Mouse (Mus musculus): Measurements from ENCODE around the gene Dennd4b. TPM values are rescaled to one million over a fixed set of nuclear protein-coding genes. Genes with fewer than 3 reads are reported as not detected.
A peak's percentile ranks its signal among the peaks of the same experiment; 100 is the strongest.

Dennd4b gene
- total and polyA plus RNA-seq, 3 experiments: 15.2 to 73.7 (median 42.3) TPM

DNA sequence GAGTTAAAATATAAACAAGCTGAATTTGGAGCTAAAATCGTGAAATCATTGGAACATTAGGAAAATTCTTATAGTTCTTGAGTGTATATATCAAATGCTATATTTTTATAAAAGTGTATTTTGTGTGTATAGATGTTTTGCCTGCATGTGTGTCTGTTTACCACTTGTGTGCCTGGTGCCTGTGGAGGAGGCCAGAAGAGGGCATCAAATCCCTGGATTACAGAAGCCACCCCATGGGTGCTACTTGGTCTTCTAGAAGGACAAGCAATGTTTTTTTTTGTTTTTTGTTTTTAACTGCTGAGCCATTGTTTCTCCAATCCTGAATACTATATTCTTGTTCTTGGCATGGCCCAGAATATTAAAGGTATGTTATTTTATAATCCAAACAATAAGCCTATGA lies 25.6 kb downstream of the Dennd4b start:
- H3K36me3 ChIP-seq (replicated peaks): peaks cover 8% of the 10 kb centered on the region
- no peak overlapping the region for H3K4me3 ChIP-seq (ENCODE audit: low read depth, low read length)
- DNase-seq (ENCODE audit: low spot score) (no peak), ATAC-seq (ENCODE audit: extremely low read depth, insufficient number of reproducible peaks, low FRiP score, poor library complexity, severe bottlenecking) (no peak)
- H3K27me3 ChIP-seq (ENCODE audit: insufficient read depth, low read length): no peaks in the 10 kb centered on the region
- peaks cover 23% of the 10 kb centered on the region for H3K4me1 ChIP-seq (ENCODE audit: insufficient read depth, low read depth, low read length)
- no peak for TF ChIP-seq GATA2 (IDR thresholded peaks at IDR 0.05; ENCODE audit: borderline replicate concordance, low read depth, low read length)
- no peak for TF ChIP-seq GATA1 (IDR thresholded peaks at IDR 0.05; ENCODE audit: borderline replicate concordance, low read length)
- TF ChIP-seq POLR2AphosphoS5 (IDR thresholded peaks at IDR 0.05; ENCODE audit: insufficient replicate concordance, low read depth, low read length): no peak
- no peak for TF ChIP-seq CTCF (IDR thresholded peaks at IDR 0.05; ENCODE audit: low read depth, low read length)
- no peak for TF ChIP-seq TAL1 (conservative IDR thresholded peaks at IDR 0.05; ENCODE audit: low read depth, low read length)
- H3K9me3 ChIP-seq (replicated peaks): no peaks in the 10 kb centered on the region

DNA sequence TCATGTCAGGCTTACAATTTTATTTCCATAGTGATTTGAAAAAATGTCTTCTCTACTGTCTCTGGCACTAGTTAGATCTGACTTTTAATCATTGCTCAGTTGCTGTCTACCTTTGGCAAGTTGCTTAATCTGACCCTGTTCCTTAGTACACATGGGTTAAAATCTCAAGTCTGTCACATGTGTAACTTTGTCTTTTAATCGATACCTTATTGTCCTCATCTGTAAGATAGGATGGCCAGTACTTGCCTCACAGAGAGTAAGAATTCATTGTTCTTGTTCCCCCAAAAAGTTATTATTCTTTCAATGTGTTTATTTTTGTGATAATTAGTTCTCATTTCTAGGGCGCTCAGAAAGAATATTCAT lies 27.0 kb downstream of the Dennd4b start:
- Histone ChIP-seq H3K4me1 (ENCODE audit: insufficient read depth, low read depth, low read length) (peaks cover 31% of the 10 kb centered on the region), H3K4me3 (ENCODE audit: low read depth, low read length) (peak overlapping the region; percentile 78), H3K36me3 (replicated peaks) (peaks cover 17% of the 10 kb centered on the region), H3K27me3 (ENCODE audit: insufficient read depth, low read length) (no peaks in the 10 kb centered on the region), H3K9me3 (replicated peaks) (no peaks in the 10 kb centered on the region)
- no peak for ATAC-seq (ENCODE audit: extremely low read depth, insufficient number of reproducible peaks, low FRiP score, poor library complexity, severe bottlenecking)
- DNase-seq (ENCODE audit: low spot score): no peak
- TF ChIP-seq GATA2 (IDR thresholded peaks at IDR 0.05; ENCODE audit: borderline replicate concordance, low read depth, low read length): no peak
- no peak for TF ChIP-seq TAL1 (conservative IDR thresholded peaks at IDR 0.05; ENCODE audit: low read depth, low read length)
- TF ChIP-seq CTCF (IDR thresholded peaks at IDR 0.05; ENCODE audit: low read depth, low read length): no peak
- no peak for TF ChIP-seq POLR2AphosphoS5 (IDR thresholded peaks at IDR 0.05; ENCODE audit: insufficient replicate concordance, low read depth, low read length)
- TF ChIP-seq GATA1 (IDR thresholded peaks at IDR 0.05; ENCODE audit: borderline replicate concordance, low read length): no peak

DNA sequence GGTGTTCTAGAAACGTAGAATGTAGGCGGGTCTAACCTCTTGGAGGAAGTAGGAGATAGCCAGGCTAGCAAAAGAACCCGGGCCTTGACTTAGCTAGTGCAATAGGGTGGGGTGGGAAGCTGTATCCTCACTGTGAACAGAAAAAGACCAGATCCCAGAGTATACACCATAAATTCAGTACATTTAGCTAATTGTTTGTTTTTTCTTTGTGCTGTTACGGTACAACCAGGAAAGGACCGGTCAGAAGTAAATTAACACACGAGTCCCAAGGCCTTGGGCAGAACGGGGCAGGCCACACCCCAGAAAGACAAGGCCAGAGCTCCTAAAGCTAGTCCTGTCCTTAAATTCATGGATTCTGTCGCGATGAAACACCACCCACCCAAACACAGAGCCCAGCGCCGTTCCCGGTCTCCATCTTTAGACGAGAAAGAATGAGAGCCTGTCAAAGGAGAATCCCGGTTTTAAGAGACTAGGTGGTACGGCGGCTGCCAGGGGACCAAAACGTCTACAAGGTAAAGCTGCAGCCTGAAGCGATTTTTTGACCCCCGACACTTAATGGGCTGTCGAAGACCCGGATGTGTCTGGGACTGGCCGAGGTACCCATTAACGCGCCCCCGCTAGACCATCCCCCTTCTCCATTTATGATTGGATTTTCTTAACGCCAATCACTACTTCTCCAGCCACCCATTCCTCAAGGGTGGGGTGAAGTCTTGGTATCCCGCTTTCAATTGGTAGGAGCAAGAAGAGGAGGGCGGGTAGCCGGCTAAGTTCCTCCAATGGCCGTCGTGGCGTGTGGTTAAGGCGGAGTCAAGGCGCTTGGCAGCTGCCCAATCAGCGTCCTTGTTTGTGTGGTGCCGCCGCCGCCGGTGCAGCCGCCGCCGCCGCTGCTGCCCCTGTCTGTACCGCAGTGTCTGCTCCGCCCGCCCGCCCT lies 27.6 kb downstream of the Dennd4b start, which contains the start of gene Gatad2b:
Gene Gatad2b, plus strand, starts transcription at position 834 of the 931 bp plus-strand sequence.
- no peaks in the 10 kb centered on the region for H3K27me3 ChIP-seq (ENCODE audit: insufficient read depth, low read length)
- ATAC-seq (ENCODE audit: extremely low read depth, insufficient number of reproducible peaks, low FRiP score, poor library complexity, severe bottlenecking): peak; percentile 98
- peak; percentile 95 for DNase-seq (ENCODE audit: low spot score)
- peak within 1 kb of the TSS; percentile 78 for H3K4me3 ChIP-seq (ENCODE audit: low read depth, low read length)
- TF ChIP-seq CTCF (IDR thresholded peaks at IDR 0.05; ENCODE audit: low read depth, low read length): no peak
- no peak for TF ChIP-seq GATA2 (IDR thresholded peaks at IDR 0.05; ENCODE audit: borderline replicate concordance, low read depth, low read length)
- no peak for TF ChIP-seq POLR2AphosphoS5 (IDR thresholded peaks at IDR 0.05; ENCODE audit: insufficient replicate concordance, low read depth, low read length)
- no peak for TF ChIP-seq GATA1 (IDR thresholded peaks at IDR 0.05; ENCODE audit: borderline replicate concordance, low read length)
- TF ChIP-seq TAL1 (conservative IDR thresholded peaks at IDR 0.05; ENCODE audit: low read depth, low read length): no peak
- H3K9me3 ChIP-seq (replicated peaks): no peaks in the 10 kb centered on the region
- peaks cover 36% of the 10 kb centered on the region for H3K4me1 ChIP-seq (ENCODE audit: insufficient read depth, low read depth, low read length)
- H3K36me3 ChIP-seq (replicated peaks): peaks cover 22% of the 10 kb centered on the region

DNA sequence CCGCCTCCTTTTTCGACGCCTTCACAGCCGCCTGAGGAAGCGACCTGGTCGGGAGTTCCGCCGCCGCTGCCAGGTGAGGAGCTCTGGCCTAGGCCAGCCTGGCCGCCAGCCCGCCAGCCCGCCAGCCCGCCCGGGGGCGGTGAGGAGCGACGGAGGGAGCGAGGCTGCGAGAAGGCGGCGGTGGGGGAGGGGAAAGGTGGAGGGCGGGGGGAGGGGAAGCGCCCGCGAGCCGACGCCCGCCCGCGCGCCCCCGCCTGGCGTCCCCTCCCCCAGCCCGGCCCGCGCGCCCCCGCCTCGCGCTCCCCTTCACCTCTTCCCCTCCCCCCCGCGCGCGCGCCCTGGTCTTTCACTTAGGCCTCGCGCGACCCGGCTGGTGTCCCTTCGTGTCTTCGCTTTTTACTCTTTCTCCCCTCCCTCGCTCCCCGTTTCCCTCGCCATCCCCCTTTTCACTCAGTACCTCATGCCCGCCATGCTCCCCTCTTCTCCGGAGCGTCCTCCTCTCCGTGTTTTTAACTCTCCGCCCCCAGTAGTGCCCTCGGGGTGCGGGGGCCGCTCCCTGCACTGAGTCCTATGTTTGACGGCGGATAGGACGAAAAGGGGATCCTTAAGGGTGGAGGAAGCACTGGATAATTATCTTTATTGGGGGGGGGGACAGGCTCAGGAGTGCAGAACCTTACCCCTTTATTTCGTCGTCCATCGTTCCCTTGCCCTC lies 28.5 kb downstream of the Dennd4b start:
- ATAC-seq (ENCODE audit: extremely low read depth, insufficient number of reproducible peaks, low FRiP score, poor library complexity, severe bottlenecking) (no peak), DNase-seq (ENCODE audit: low spot score) (peak; percentile 49)
- no peaks in the 10 kb centered on the region for H3K9me3 ChIP-seq (replicated peaks)
- peak overlapping the region; percentile 78 for H3K4me3 ChIP-seq (ENCODE audit: low read depth, low read length)
- no peaks in the 10 kb centered on the region for H3K27me3 ChIP-seq (ENCODE audit: insufficient read depth, low read length)
- TF ChIP-seq CTCF (IDR thresholded peaks at IDR 0.05; ENCODE audit: low read depth, low read length) (no peak), GATA2 (IDR thresholded peaks at IDR 0.05; ENCODE audit: borderline replicate concordance, low read depth, low read length) (no peak), POLR2AphosphoS5 (IDR thresholded peaks at IDR 0.05; ENCODE audit: insufficient replicate concordance, low read depth, low read length) (no peak), GATA1 (IDR thresholded peaks at IDR 0.05; ENCODE audit: borderline replicate concordance, low read length) (no peak), TAL1 (conservative IDR thresholded peaks at IDR 0.05; ENCODE audit: low read depth, low read length) (no peak)
- peaks cover 37% of the 10 kb centered on the region for H3K4me1 ChIP-seq (ENCODE audit: insufficient read depth, low read depth, low read length)
- peaks cover 30% of the 10 kb centered on the region for H3K36me3 ChIP-seq (replicated peaks)

DNA sequence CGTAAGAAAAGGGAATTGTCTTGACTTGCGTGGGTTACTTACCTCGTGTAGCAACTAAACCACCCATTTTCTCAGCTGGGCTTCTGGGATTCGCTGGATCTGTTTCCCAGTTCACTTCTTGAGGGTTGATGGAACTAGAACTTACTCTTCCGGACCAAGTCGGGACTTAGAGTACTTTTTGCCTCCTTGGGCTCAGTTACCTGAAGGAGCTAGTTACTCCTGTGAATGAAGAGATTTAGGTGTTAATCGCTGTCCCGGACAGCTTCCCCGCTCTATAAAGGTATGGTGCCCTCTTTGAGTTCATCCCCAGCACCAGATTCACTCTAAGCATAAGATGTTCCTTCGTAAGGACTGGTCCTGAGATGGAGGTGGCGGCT lies 29.1 kb downstream of the Dennd4b start:
- TF ChIP-seq TAL1 (conservative IDR thresholded peaks at IDR 0.05; ENCODE audit: low read depth, low read length) (no peak), POLR2AphosphoS5 (IDR thresholded peaks at IDR 0.05; ENCODE audit: insufficient replicate concordance, low read depth, low read length) (no peak), GATA2 (IDR thresholded peaks at IDR 0.05; ENCODE audit: borderline replicate concordance, low read depth, low read length) (no peak), GATA1 (IDR thresholded peaks at IDR 0.05; ENCODE audit: borderline replicate concordance, low read length) (no peak), CTCF (IDR thresholded peaks at IDR 0.05; ENCODE audit: low read depth, low read length) (no peak)
- H3K4me1 ChIP-seq (ENCODE audit: insufficient read depth, low read depth, low read length): peaks cover 37% of the 10 kb centered on the region
- no peak for DNase-seq (ENCODE audit: low spot score)

DNA sequence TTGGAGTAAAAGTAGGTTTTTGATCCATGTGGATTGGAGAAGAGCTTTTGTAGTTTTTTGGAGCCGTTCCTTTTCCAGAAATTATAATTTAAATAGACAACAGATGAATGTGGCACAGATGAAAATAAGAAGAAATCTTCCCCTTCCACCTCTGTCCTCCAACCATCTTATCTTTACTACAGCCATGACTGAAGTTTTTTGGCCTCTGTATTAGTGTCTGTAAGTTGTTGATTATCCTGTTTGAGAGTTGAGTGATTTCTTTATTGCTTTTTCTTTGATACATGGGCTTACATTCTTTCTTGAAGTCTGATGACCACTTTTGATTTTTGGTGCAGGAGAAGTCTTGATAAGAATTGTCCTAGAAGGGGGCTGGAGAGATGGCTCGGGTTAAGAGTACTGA lies 29.7 kb downstream of the Dennd4b start:
- ATAC-seq (ENCODE audit: extremely low read depth, insufficient number of reproducible peaks, low FRiP score, poor library complexity, severe bottlenecking) (no peak), DNase-seq (ENCODE audit: low spot score) (no peak)
- Histone ChIP-seq H3K4me1 (ENCODE audit: insufficient read depth, low read depth, low read length) (peaks cover 37% of the 10 kb centered on the region), H3K9me3 (replicated peaks) (no peaks in the 10 kb centered on the region), H3K36me3 (replicated peaks) (peaks cover 31% of the 10 kb centered on the region), H3K27me3 (ENCODE audit: insufficient read depth, low read length) (no peaks in the 10 kb centered on the region), H3K4me3 (ENCODE audit: low read depth, low read length) (no peak overlapping the region)
- TF ChIP-seq CTCF (IDR thresholded peaks at IDR 0.05; ENCODE audit: low read depth, low read length) (no peak), GATA2 (IDR thresholded peaks at IDR 0.05; ENCODE audit: borderline replicate concordance, low read depth, low read length) (no peak), POLR2AphosphoS5 (IDR thresholded peaks at IDR 0.05; ENCODE audit: insufficient replicate concordance, low read depth, low read length) (no peak), GATA1 (IDR thresholded peaks at IDR 0.05; ENCODE audit: borderline replicate concordance, low read length) (no peak), TAL1 (conservative IDR thresholded peaks at IDR 0.05; ENCODE audit: low read depth, low read length) (no peak)

More for the DNA sequence above, 29.1 kb downstream of the Dennd4b start:
- Histone ChIP-seq H3K36me3 (replicated peaks) (peaks cover 30% of the 10 kb centered on the region), H3K27me3 (ENCODE audit: insufficient read depth, low read length) (no peaks in the 10 kb centered on the region), H3K4me3 (ENCODE audit: low read depth, low read length) (peak overlapping the region; percentile 78), H3K9me3 (replicated peaks) (no peaks in the 10 kb centered on the region)
- ATAC-seq (ENCODE audit: extremely low read depth, insufficient number of reproducible peaks, low FRiP score, poor library complexity, severe bottlenecking): no peak

All from G1E (cell line).